Mouse (Mus musculus) cerebellum, adult 2 months (tissue): ENCODE results near the gene Vldlr.

Source experiments
- CTCF ChIP-seq: fragments of 200-500 bp; IDR thresholded peaks from 2 replicates; pipeline ENCODE4 v1.5.1; 2011; ENCODE audit warnings: low read depth, mild to moderate bottlenecking, control low read depth, low read length, moderate library complexity, borderline replicate concordance; ENCODE audit not compliant: insufficient read depth
- POLR2A ChIP-seq: fragments of 200-500 bp; IDR thresholded peaks from 2 replicates; pipeline ENCODE4 v1.6.1; 2011; ENCODE audit warnings: low read length, control low read depth, borderline replicate concordance; ENCODE audit not compliant: insufficient read depth

GRCm38 (mm10) chr19:27180351-27181122, 35.7 kb upstream of the Vldlr start:
- TF ChIP-seq POLR2A (no peak), CTCF (no peak)
